Mouse (Mus musculus): ENCODE data around the gene Gm10964. TPM values are rescaled to one million over a fixed set of nuclear protein-coding genes. Genes with fewer than 3 reads are reported as not detected.
"Not testable (repeated sequence)": the region's sequence is repeated elsewhere in the genome, so short reads cannot be mapped to it uniquely, and the experiment has no call there.

The Gm10964 gene
- total RNA-seq, 2 experiments from 2014 or later, result not detected

DNA sequence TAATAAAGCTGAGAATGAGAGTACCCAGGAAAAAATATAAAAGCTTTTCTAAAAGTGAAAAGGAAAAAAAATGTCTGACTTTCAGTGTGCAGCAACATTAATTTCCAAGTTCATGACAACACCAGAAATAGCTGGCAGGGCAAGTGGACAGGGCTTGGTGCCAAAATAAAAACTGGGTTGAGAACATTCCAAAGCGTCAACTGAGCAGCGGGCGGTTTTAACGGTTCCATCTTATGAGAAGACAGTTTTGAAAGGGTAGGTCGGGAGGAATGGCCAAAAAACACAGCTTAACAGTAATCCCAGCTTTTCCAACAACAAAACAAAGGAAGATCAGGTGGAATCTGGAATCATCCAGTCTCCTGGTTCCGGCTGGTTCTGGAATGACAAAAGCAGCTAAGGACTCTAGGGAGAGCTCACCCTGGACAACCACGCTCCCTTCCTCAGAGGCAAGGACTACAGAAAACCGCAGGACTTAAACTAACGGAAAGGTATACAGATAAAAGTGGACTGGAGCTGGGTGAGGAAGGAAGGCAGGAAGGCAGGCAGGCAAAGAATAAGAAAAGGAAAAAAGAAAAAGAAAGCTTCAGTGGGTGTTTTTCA is 32.5 kb downstream of the Gm10964 start:
- intact Hi-C loops (cut with DNase I), result no loop called here
- DNase-seq (ENCODE audit: low spot score in 2 of 2), result peak; percentile 15 to 28

DNA sequence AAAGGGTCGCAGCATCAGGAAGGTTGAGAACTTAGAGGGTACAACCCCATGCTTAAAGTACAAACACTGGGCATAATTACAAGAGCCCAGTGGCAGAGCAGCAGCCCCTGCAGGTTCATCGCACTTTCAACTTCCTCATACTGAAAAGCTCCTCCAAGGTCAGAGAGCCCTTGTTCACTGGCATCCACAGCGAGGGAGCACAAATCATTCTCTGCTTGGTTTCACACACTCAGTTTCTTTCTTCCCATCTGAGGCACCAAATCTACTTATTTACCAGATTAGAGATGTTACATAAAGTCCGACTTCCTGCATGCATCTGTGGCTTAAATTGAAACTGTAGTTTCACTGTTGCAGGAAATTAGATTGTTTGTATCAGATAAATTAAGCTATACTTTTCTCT is 33.7 kb downstream of the Gm10964 start:
- no peak for DNase-seq (ENCODE audit: low spot score in 2 of 2)
- intact Hi-C loops (cut with DNase I), result no loop called here

DNA sequence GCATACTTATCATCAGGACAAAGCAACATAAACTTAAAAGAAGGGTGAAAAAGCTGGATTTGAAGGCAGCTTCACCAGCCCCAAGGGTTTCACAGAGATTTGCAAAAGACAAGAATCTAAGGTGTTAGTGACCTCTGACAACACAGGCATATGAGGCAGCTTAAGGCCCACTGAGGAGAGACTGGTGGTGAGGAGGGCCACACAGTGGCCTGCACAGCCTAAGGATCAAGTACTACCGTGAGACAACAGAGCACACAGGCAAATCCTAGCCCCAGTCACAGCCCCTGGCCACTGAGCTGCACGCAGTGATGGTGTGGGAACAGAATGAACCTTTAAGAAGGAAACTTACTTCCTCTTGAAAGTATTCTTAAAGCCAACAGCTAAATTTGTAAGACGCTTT is 34.3 kb downstream of the Gm10964 start:
- intact Hi-C loops (cut with DNase I), result no loop called here
- no peak for DNase-seq (ENCODE audit: low spot score in 2 of 2)

DNA sequence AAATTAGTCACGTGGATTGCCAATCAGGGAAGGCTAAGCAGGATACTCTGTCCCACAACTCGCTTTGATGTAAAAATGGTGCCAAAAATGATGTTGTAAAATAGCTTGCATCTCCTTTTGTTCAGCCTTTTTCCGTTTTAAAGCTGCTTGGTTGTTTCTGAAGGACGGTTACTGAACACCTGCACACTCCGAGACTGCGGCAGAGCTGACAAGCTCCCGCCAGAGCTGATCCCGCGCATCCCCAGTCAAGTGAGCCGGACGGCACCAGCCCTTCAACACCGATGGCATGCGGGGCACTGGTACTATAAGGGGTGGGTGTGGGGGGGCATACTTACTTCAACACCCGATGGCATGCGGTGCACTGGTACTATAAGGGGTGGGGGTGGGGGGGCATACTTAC is 34.8 kb downstream of the Gm10964 start:
- intact Hi-C loops (cut with DNase I), result no loop called here
- DNase-seq (ENCODE audit: low spot score in 2 of 2), result no peak

DNA sequence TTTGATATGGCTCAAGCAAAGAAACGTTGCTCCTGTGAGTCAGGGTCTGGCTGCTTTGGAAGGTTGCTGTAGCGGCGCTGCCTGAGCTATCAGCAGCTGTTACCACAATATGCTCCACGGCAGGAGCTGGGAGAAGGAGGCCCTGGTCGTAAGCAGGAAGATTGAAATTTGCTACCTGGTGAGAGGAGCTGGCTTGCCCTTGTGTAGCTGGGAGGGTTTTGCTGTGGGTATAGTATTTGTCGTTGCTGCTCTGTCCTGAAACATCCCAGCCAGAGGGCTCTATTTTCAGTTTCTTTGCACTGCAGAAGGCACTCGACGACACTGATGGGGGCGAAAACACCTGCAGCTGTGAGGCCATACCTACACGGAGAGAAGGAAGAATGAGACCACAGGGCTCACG is 38.8 kb downstream of the Gm10964 start:
- DNase-seq (ENCODE audit: low spot score in 2 of 2), result peak in 1 of 2 experiments; percentile 22
- intact Hi-C loops (cut with DNase I), result no loop called here

DNA sequence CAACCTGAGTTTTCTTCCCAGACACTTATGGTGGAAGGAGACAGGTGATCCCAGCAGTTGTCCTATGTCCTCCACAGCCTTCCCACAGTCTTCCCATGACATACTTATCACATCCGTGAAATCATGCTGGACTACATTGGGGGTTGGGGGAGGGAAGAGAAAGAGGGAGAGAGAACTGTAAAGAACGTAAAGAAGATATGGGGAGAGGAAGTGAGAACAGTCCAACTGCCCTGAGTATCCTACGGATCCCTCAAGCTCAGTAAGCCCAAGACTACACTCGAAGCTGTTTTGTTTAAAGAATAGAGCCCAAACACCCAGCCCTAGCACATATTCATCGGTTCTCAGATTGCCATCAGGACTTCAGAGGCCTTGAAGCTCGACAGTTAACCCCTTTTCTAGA is 39.5 kb downstream of the Gm10964 start:
- no peak for DNase-seq (ENCODE audit: low spot score in 2 of 2)
- intact Hi-C loops (cut with DNase I), result no loop called here

DNA sequence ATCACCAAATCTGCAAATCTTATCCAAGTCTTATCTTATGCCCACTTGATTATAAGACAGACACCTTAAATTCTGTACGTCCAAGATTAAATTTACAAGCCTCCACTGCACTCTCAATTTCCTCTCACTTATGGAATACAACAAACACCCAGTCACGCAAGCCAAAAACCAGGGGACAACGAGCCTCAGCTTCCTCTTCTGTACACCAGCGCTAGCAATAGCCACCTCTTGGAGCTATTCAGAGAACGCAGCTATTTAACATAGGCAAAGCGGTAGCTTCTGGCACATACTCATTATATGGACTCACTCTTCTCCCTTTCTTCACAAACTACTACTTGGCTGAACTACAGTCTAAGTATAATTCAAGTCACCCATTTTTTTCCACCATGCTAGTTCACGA is 40.0 kb downstream of the Gm10964 start:
- intact Hi-C loops (cut with DNase I), result no loop called here

DNA sequence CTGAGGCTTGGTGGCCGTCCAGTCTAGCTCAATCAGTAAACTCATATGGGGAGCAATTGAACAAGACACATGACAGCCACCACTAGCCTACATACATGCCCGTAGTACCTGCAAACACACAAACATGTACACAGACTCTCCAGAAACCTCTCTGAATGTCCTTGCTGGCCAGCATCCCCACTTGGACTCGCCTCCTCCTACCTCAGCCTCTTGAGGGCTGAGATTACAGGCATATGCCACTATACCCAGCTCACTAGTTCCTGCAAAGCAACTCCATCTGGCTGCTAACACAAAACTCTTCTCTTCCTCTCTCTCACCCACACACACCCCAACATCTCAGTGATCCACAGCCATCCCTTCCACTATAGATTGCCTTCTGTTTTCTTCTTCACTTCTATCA is 41.1 kb downstream of the Gm10964 start:
- DNase-seq (ENCODE audit: low spot score in 2 of 2), result no peak
- intact Hi-C loops (cut with DNase I), result no loop called here

More for the DNA sequence above, 40.0 kb downstream of the Gm10964 start:
- no peak for DNase-seq (ENCODE audit: low spot score in 2 of 2)

DNA sequence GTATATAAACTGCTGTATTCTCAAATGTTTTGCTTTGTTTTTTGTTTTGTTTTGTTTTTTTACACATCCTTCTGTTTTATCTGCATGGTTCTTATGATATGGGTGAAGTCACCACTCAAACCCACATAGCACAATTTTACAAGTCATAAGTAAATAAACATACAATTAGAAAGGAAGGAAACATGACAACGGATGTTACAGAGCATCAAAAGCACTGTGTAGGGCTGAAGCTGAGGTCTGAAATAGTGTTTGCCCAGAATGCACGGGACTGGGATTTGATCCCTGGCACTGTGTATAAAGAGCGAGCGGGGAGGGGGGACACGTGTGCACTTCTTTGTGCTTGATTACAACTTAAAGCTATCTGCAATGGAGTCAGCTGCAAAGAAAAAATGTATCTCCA is 41.6 kb downstream of the Gm10964 start:
- intact Hi-C loops (cut with DNase I), result no loop called here
- DNase-seq (ENCODE audit: low spot score in 2 of 2), result no peak

GRCm38 (mm10) chr3:103782844-103783609 is 43.9 kb downstream of the Gm10964 start:
- no peak for DNase-seq (ENCODE audit: low spot score in 2 of 2)
- intact Hi-C loops (cut with DNase I), result no loop called here

- intact Hi-C loops (cut with DNase I), result no loop called here
- DNase-seq (ENCODE audit: low spot score in 2 of 2), result no peak
Measured at GRCm38 (mm10) chr3:103787225-103787624, 48.1 kb downstream of the Gm10964 start.

DNA sequence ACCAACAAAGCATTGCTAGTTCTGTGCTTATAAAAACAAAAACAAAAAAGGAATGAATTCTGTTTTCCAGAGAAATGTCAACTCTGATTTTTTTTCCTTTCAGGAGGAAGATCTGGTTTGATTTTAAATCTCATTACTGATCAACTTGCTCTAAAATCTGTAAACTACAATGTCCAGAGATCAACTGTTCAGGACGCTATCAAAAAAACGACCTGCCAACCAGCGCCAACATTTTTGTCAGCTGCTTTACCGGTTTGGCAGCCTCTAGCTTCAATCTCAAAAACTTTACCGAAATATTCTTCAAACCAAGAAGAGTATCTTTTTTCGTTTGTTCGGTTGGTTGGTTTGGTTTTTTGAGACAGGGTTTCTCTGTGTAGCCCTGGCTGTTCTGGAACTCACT is 49.9 kb downstream of the Gm10964 start:
- intact Hi-C loops (cut with DNase I), result no loop called here
- DNase-seq (ENCODE audit: low spot score in 2 of 2), result no peak

DNA sequence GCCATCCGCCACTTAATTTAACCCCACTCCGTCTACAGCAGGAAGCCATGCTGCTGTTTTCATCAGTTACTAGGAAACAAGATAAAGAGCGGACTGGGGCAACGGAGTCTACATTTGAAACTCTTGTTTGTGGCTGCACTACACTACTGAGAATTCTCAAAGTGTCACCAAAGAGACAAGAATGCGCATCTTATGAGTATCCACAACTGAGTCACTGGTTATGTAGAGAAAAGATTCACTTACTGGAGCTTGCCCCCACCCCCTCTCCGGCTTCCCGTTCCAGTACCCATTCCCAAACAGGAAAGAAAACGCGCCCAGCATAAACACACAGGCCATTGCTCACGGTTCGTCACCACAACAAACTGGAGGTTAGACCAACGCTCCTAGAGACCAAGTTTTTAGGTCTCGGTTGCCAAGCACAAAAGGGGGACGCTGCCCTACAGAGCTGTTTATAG is 50.8 kb downstream of the Gm10964 start:
- intact Hi-C loops (cut with DNase I), result no loop called here
- peak in 1 of 2 experiments; percentile 26 for DNase-seq (ENCODE audit: low spot score in 2 of 2)

- peak in 1 of 2 experiments; percentile 24 for DNase-seq (ENCODE audit: low spot score in 2 of 2)
- intact Hi-C loops (cut with DNase I), result loop anchor here (1.0 kb wide), 1 partner anchor 19 kb away; the partner anchor contains the start of genes Ap4b1, Dclre1b and Gm43064
Measured at GRCm38 (mm10) chr3:103790346-103791145, 51.4 kb downstream of the Gm10964 start.

- intact Hi-C loops (cut with DNase I), result loop anchor here (1.0 kb wide), 1 partner anchor 18 kb away; the partner anchor contains the start of genes Ap4b1, Dclre1b and Gm43064
- peak; percentile 93 to 94 for DNase-seq (ENCODE audit: low spot score in 2 of 2)
Measured at GRCm38 (mm10) chr3:103791230-103792110, 52.3 kb downstream of the Gm10964 start, which contains the start of gene Hipk1. TSS of gene Hipk1 (minus strand) at chr3:103791563.

DNA sequence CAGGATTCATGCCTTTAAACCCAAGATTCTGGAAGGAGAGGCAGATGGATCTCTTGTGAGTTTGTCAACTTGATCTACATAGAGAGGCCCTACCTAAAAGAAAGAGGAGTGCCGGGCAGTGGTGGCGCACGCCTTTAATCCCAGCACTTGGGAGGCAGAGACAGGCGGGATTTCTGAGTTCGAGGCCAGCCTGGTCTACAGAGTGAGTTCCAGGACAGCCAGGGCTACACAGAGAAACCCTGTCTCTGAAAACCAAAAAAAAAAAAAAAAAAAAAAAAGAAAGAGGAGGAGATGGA is 52.9 kb downstream of the Gm10964 start:
- DNase-seq (ENCODE audit: low spot score in 2 of 2); intact Hi-C loops (cut with DNase I): not testable (repeated sequence)

- DNase-seq (ENCODE audit: low spot score in 2 of 2), result no peak
- intact Hi-C loops (cut with DNase I), result no loop called here
Measured at GRCm38 (mm10) chr3:103792566-103792965, 53.4 kb downstream of the Gm10964 start.
